Comparison of ENCODE assay signal across 31 mouse cellular contexts in the genomic region with DNA sequence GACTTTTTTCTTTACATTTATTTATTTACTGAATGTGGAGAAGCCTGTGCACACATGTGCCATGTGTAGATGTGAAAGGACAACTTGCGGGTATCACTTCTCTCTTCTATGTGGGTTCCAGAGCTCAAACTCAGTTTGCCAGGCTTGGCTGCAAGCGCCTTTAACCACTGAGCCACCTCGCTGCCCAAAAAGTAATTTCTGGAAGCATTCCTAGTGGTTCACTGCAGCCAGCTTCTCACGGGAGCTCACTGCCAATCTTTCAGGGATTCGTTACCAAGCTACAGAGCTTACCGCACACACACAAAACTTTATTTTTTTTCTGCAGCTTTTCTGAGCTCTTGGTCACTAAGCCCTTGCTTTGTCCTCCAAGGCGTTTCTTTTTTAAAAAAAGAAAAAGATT. TPM values are rescaled to one million over a fixed set of nuclear protein-coding genes. Genes with fewer than 3 reads are reported as not detected.
DNase-seq lines count a peak whose midpoint lies in the region; ATAC-seq and TF ChIP-seq lines count a peak whose summit lies in the region.
"Had no signal": no experiment of that assay in that cellular context is flagged by ENCODE, and none has a peak within 500 bp of the region (broad histone marks: within the 10 kb centered on the region; RNA-seq: fewer than 3 reads in every experiment).

No protein-coding gene starts in this region.

- peak; percentile 20 for DNase-seq in forebrain, postnatal 0 days
- DNase-seq in kidney, adult 2 months = peak; percentile 48
- DNase-seq in kidney, postnatal 36 days = no peak
- DNase-seq in left cerebral cortex, postnatal 25 days (ENCODE audit: low spot score in 2 of 2) = peak; percentile 6 to 27
- DNase-seq in left cerebral cortex, adult 11 months (ENCODE audit: low spot score) = no peak
- peak; percentile 36 to 73 for DNase-seq in layer of hippocampus, postnatal 14 days (ENCODE audit: low spot score in 2 of 2)
- no peak for DNase-seq in spleen, postnatal 4 days (ENCODE audit: low spot score in 2 of 2)
- DNase-seq: adrenal gland, postnatal 25 days; B cell, adult 2 months; cerebellum, adult 11 months; gastrocnemius, adult 2 months; kidney, postnatal 4 days; lung, postnatal 36 days; thymus, postnatal 14 days had no signal

- H3K27me3 ChIP-seq in forebrain, postnatal 0 days (ENCODE audit: insufficient read depth, low read length) = no peaks in the 10 kb centered on the region
- no peaks in the 10 kb centered on the region for H3K27me3 ChIP-seq in forebrain, embryonic 15.5 days
- no peaks in the 10 kb centered on the region for H3K27me3 ChIP-seq in kidney, adult 2 months (replicated peaks; ENCODE audit: control insufficient read depth, insufficient read depth, low read length)
- H3K27me3 ChIP-seq: CH12.LX; heart, embryonic 13.5 days; hindbrain, embryonic 15.5 days; intestine, embryonic 15.5 days; kidney, embryonic 15.5 days; liver, embryonic 15.5 days; lung, embryonic 15.5 days; megakaryocyte, embryonic 14.5 days; midbrain, embryonic 13.5 days had no signal

- H3K36me3 ChIP-seq in forebrain, postnatal 0 days (ENCODE audit: insufficient read depth) = peaks cover 70% of the 10 kb centered on the region
- peaks cover 65% of the 10 kb centered on the region for H3K36me3 ChIP-seq in forebrain, embryonic 15.5 days
- H3K36me3 ChIP-seq in kidney, adult 2 months (ENCODE audit: control insufficient read depth, insufficient read depth, low read length) = peaks cover 18% of the 10 kb centered on the region

- intact Hi-C loops in left cerebral cortex, postnatal 25 days (cut with DNase I) = loop anchor here (5.0 kb wide), 1 partner anchor 250 kb away; no protein-coding TSS in a partner anchor

- no peaks in the 10 kb centered on the region for H3K4me1 ChIP-seq in forebrain, postnatal 0 days (ENCODE audit: insufficient read depth)
- no peaks in the 10 kb centered on the region for H3K4me1 ChIP-seq in forebrain, embryonic 15.5 days
- peaks cover 4% of the 10 kb centered on the region for H3K4me1 ChIP-seq in kidney, adult 2 months (ENCODE audit: control insufficient read depth, insufficient read depth, low read length)
- H3K4me1 ChIP-seq: heart, embryonic 13.5 days; hindbrain, embryonic 15.5 days; intestine, embryonic 15.5 days; megakaryocyte, embryonic 14.5 days; midbrain, embryonic 13.5 days had no signal

- no peaks in the 10 kb centered on the region for H3K9me3 ChIP-seq in forebrain, postnatal 0 days (ENCODE audit: low read length)
- no peaks in the 10 kb centered on the region for H3K9me3 ChIP-seq in forebrain, embryonic 15.5 days
- H3K9me3 ChIP-seq: forebrain, embryonic 10.5 days; G1E; heart, embryonic 13.5 days; hindbrain, embryonic 15.5 days; intestine, embryonic 15.5 days; kidney, embryonic 15.5 days; liver, embryonic 15.5 days; lung, embryonic 15.5 days; megakaryocyte, embryonic 14.5 days; midbrain, embryonic 13.5 days had no signal

- no peak for TF ChIP-seq POLR2A in kidney, adult 2 months (IDR thresholded peaks at IDR 0.05; ENCODE audit: low read depth, low read length)

- no peak overlapping the region for H3K9ac ChIP-seq in forebrain, postnatal 0 days
- no peak overlapping the region for H3K9ac ChIP-seq in forebrain, embryonic 15.5 days (replicated peaks)
- H3K9ac ChIP-seq: heart, embryonic 13.5 days; hindbrain, embryonic 15.5 days; intestine, embryonic 15.5 days; kidney, embryonic 15.5 days; liver, embryonic 15.5 days; lung, embryonic 15.5 days; midbrain, embryonic 13.5 days had no signal

- no peak overlapping the region for H3K4me2 ChIP-seq in forebrain, postnatal 0 days (ENCODE audit: low read depth)
- H3K4me2 ChIP-seq in forebrain, embryonic 15.5 days (replicated peaks) = no peak overlapping the region
- H3K4me2 ChIP-seq: heart, embryonic 13.5 days; hindbrain, embryonic 15.5 days; intestine, embryonic 15.5 days; kidney, embryonic 15.5 days; liver, embryonic 15.5 days; lung, embryonic 15.5 days; midbrain, embryonic 13.5 days had no signal

- WGBS in forebrain, postnatal 0 days = 59% methylated on average over 7 of the region's 7 CpGs
- WGBS in forebrain, embryonic 15.5 days = 75% methylated on average over 7 of the region's 7 CpGs
- WGBS in kidney, adult 2 months = 82% methylated on average over 7 of the region's 7 CpGs

- ATAC-seq in forebrain, postnatal 0 days = no peak
- ATAC-seq in forebrain, embryonic 15.5 days (replicated peaks) = no peak
- ATAC-seq: intestine, embryonic 15.5 days had no signal

- H3K27ac ChIP-seq in forebrain, postnatal 0 days (ENCODE audit: low read depth, low read length) = no peak overlapping the region
- no peak overlapping the region for H3K27ac ChIP-seq in forebrain, embryonic 15.5 days (replicated peaks)
- H3K27ac ChIP-seq in kidney, adult 2 months (ENCODE audit: insufficient read depth, low read depth, low read length) = no peak overlapping the region
- H3K27ac ChIP-seq: forebrain, embryonic 10.5 days; gastrocnemius, adult 2 months; heart, embryonic 13.5 days; hindbrain, embryonic 15.5 days; intestine, embryonic 15.5 days; kidney, embryonic 15.5 days; liver, embryonic 15.5 days; lung, embryonic 15.5 days; midbrain, embryonic 13.5 days had no signal

- TF ChIP-seq CTCF in forebrain, postnatal 0 days (IDR thresholded peaks at IDR 0.05; ENCODE audit: low read depth) = no peak
- TF ChIP-seq CTCF in kidney, adult 2 months (conservative IDR thresholded peaks at IDR 0.05; ENCODE audit: insufficient read depth, insufficient read length, low read depth, low read length) = no peak

- no peak overlapping the region for H3K4me3 ChIP-seq in forebrain, postnatal 0 days (ENCODE audit: low read depth, low read length)
- H3K4me3 ChIP-seq in forebrain, embryonic 15.5 days = no peak overlapping the region
- H3K4me3 ChIP-seq in kidney, adult 2 months (ENCODE audit: insufficient read depth, low read depth, low read length) = no peak overlapping the region
- H3K4me3 ChIP-seq: forebrain, embryonic 10.5 days; gastrocnemius, adult 2 months; heart, embryonic 13.5 days; hindbrain, embryonic 15.5 days; intestine, embryonic 15.5 days; kidney, embryonic 15.5 days; liver, embryonic 15.5 days; lung, embryonic 15.5 days; megakaryocyte, embryonic 14.5 days; midbrain, embryonic 13.5 days had no signal

RNA-seq across cellular contexts. Expression of gene Cat, which starts 27.3 kb away (rescaled TPM):
- total RNA-seq in forebrain, postnatal 0 days (2014; rRNA removed) = 84.2 and 91.3 TPM in 2 replicates
- 59.4 and 64.2 TPM in 2 replicates for polyA plus RNA-seq in forebrain, postnatal 0 days (2015; fragmentation: Nextera tagmentation; extraction: Ambion mirVana)
- 65.4 and 69.0 TPM in 2 replicates for polyA plus RNA-seq in forebrain, embryonic 15.5 days (2015; fragmentation: Nextera tagmentation; extraction: Ambion mirVana)
- polyA plus RNA-seq in kidney, adult 2 months (2012; rRNA removed) = 522 and 607 TPM in 2 replicates
- total RNA-seq in left cerebral cortex, postnatal 25 days (2021) = 10 to 100 TPM; 42.4 to 45.3 TPM
- 10 to 100 TPM; 74.1 to 75.9 TPM for total RNA-seq in layer of hippocampus, postnatal 14 days (2021)

RNA-seq across cellular contexts. Expression of gene Elf5, which starts 46.1 kb away (rescaled TPM):
- total RNA-seq in forebrain, postnatal 0 days (2014; rRNA removed) = not detected in 2 replicates
- polyA plus RNA-seq in forebrain, postnatal 0 days (2015; fragmentation: Nextera tagmentation; extraction: Ambion mirVana) = not detected in 2 replicates
- polyA plus RNA-seq in forebrain, embryonic 15.5 days (2015; fragmentation: Nextera tagmentation; extraction: Ambion mirVana) = not detected in 2 replicates
- 7.8 and 10.5 TPM in 2 replicates for polyA plus RNA-seq in kidney, adult 2 months (2012; rRNA removed)
- total RNA-seq in left cerebral cortex, postnatal 25 days (2021) = 1 to 10 TPM; 1.1 TPM
- total RNA-seq in layer of hippocampus, postnatal 14 days (2021) = 1 to 10 TPM; 1.8 to 1.9 TPM
- total RNA-seq: adrenal gland, postnatal 25 days; CH12.LX; gastrocnemius, adult 2 months; gastrocnemius, postnatal 4 days; heart, postnatal 25 days; monocyte, adult 5-6 weeks; neutrophil, adult 5-6 weeks had no signal
- polyA plus RNA-seq: G1E; heart, embryonic 13.5 days; hindbrain, embryonic 15.5 days; midbrain, embryonic 13.5 days; testis, adult 2 months had no signal

Comparison
In these comparisons a context has a peak if more than half of its experiments do, and no peak if none do; other contexts are left out.
1. DNase-seq: peak in forebrain, postnatal 0 days (single experiment), kidney, adult 2 months (single experiment), left cerebral cortex, postnatal 25 days (2 of 2) and layer of hippocampus, postnatal 14 days (2 of 2); none in kidney, postnatal 36 days (0 of 2), left cerebral cortex, adult 11 months (single experiment) and spleen, postnatal 4 days (0 of 2).